Mouse (Mus musculus): ENCODE measurements at regions not wholly inside any gene's neighbourhood (a gene's known extent, or its start where the extent isn't known, plus 50 kb on each side); places are given as distances from the start of the nearest gene placed in this dataset.

- no peak for DNase-seq (ENCODE audit: extremely low read depth, low read depth, low spot score)
These were observed 470.9 kb upstream of the Rgmb start for GRCm38 (mm10) chr17:16301776-16302175.

GRCm38 (mm10) chr17:16298553-16298952 lies 467.7 kb upstream of the Rgmb start:
- no peak for DNase-seq (ENCODE audit: extremely low read depth, low read depth, low spot score)
- no peaks in the 10 kb centered on the region for H3K79me2 ChIP-seq (ENCODE audit: control insufficient read depth, insufficient read depth, low read length)
- no peaks in the 10 kb centered on the region for H3K27me3 ChIP-seq (ENCODE audit: control insufficient read depth, insufficient read depth, low read length)
- no peak overlapping the region for H3K27ac ChIP-seq (replicated peaks; ENCODE audit: insufficient read depth, low read depth, low read length)
- TF ChIP-seq CTCF (IDR thresholded peaks at IDR 0.05; ENCODE audit: low read depth, low read length) (no peak), POLR2A (IDR thresholded peaks at IDR 0.05; ENCODE audit: extremely low read depth, insufficient read depth, low read length) (no peak)
- H3K4me3 ChIP-seq (ENCODE audit: insufficient read depth, low read depth, low read length): no peak overlapping the region
- no peaks in the 10 kb centered on the region for H3K36me3 ChIP-seq (ENCODE audit: control insufficient read depth, insufficient read depth, low read length)
- H3K4me1 ChIP-seq (ENCODE audit: control insufficient read depth, insufficient read depth, low read length): no peaks in the 10 kb centered on the region
- H3K9ac ChIP-seq (ENCODE audit: low read depth, low read length): no peak overlapping the region

More at GRCm38 (mm10) chr17:16301776-16302175, 470.9 kb upstream of the Rgmb start:
- Histone ChIP-seq H3K27me3 (ENCODE audit: control insufficient read depth, insufficient read depth, low read length) (no peaks in the 10 kb centered on the region), H3K36me3 (ENCODE audit: control insufficient read depth, insufficient read depth, low read length) (no peaks in the 10 kb centered on the region), H3K9ac (ENCODE audit: low read depth, low read length) (no peak overlapping the region), H3K4me1 (ENCODE audit: control insufficient read depth, insufficient read depth, low read length) (no peaks in the 10 kb centered on the region), H3K79me2 (ENCODE audit: control insufficient read depth, insufficient read depth, low read length) (no peaks in the 10 kb centered on the region), H3K4me3 (ENCODE audit: insufficient read depth, low read depth, low read length) (no peak overlapping the region), H3K27ac (replicated peaks; ENCODE audit: insufficient read depth, low read depth, low read length) (no peak overlapping the region)
- no peak for TF ChIP-seq CTCF (IDR thresholded peaks at IDR 0.05; ENCODE audit: low read depth, low read length)
- TF ChIP-seq POLR2A (IDR thresholded peaks at IDR 0.05; ENCODE audit: extremely low read depth, insufficient read depth, low read length): no peak
- 29% methylated on average over 2 of the region's 2 CpGs for WGBS
